Mouse (Mus musculus): ENCODE data around the gene Nxpe3. TPM values are rescaled to one million over a fixed set of nuclear protein-coding genes. Genes with fewer than 3 reads are reported as not detected.

Gene Nxpe3
- 4.6 and 4.9 TPM in 2 replicates for polyA plus RNA-seq (2012; rRNA removed)

- DNase-seq, result peak; percentile 94
- Histone ChIP-seq H3K4me3 (ENCODE audit: insufficient read depth, low read depth, low read length) (peak within 1 kb of the TSS; percentile 59), H3K27me3 (replicated peaks; ENCODE audit: control insufficient read depth, insufficient read depth, low read length) (no peaks in the 10 kb centered on the region), H3K36me3 (ENCODE audit: control insufficient read depth, insufficient read depth, low read length) (no peaks in the 10 kb centered on the region), H3K4me1 (ENCODE audit: control insufficient read depth, insufficient read depth, low read length) (peaks cover 11% of the 10 kb centered on the region; the same call in 1 of the 2 replicates), H3K27ac (ENCODE audit: insufficient read depth, low read depth, low read length) (peak within 1 kb of the TSS; percentile 17)
- WGBS, result under 1% methylated on average over 74 of the region's 74 CpGs
- TF ChIP-seq POLR2A (IDR thresholded peaks at IDR 0.05; ENCODE audit: low read depth, low read length) (no peak), CTCF (conservative IDR thresholded peaks at IDR 0.05; ENCODE audit: insufficient read depth, insufficient read length, low read depth, low read length) (no peak)
Observed at GRCm38 (mm10) chr16:55894893-55895650, at the start of gene Nxpe3. Gene Nxpe3, minus strand, starts transcription at chr16:55895285.

DNA sequence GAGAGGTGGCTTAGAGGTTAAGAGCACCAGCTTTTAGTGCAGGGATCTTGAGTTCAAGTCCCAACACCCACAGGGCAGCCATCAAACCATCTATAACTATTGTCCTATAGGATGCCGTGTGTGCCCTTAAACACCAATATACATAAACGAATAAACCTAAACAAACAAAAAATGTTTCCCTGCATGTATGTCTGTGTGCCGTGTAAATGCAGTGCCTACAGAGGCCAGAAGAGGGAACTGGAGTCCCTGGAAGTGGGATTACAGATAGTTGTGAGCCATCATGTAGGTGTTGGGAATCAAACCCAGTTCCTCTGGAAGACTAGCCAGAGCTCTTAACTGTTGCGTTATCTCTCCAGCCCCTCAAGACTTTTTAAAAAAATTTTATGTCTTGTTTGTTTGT, 45.7 kb upstream of the Nxpe3 start:
- WGBS, result 92% methylated on average over 4 of the region's 4 CpGs
- DNase-seq, result no peak

DNA sequence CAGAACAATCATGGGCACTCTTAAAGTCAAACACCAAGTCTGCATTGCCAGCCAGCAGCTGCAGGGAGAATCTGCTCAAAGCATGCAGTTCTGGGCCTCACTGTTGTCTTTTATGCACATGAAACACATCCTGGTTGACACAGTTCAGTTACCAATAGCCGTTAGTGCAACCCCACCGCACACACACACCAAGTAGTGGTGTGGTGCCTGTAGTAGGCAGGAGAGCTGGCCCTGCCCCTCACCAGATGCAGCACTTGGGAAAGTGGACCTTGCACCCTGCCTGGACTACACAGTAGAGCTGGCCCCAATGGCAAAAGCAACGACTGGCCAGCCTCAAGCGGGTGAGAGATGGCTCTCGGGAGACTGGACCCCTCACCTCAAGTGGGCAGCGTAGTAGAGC, 44.6 kb upstream of the Nxpe3 start:
- no peaks in the 10 kb centered on the region for H3K27me3 ChIP-seq (replicated peaks; ENCODE audit: control insufficient read depth, insufficient read depth, low read length)
- no peak overlapping the region for H3K27ac ChIP-seq (ENCODE audit: insufficient read depth, low read depth, low read length)
- H3K36me3 ChIP-seq (ENCODE audit: control insufficient read depth, insufficient read depth, low read length), result no peaks in the 10 kb centered on the region
- H3K4me3 ChIP-seq (ENCODE audit: insufficient read depth, low read depth, low read length), result no peak overlapping the region
- 0 out of 2 replicates have a peak, but pooled peaks cover 2% of the 10 kb centered on the region for H3K4me1 ChIP-seq (ENCODE audit: control insufficient read depth, insufficient read depth, low read length)
- DNase-seq, result peak; percentile 60
- TF ChIP-seq POLR2A (IDR thresholded peaks at IDR 0.05; ENCODE audit: low read depth, low read length) (no peak), CTCF (conservative IDR thresholded peaks at IDR 0.05; ENCODE audit: insufficient read depth, insufficient read length, low read depth, low read length) (no peak)
- WGBS, result 43% methylated on average over 6 of the region's 6 CpGs

More for the DNA sequence above, 45.7 kb upstream of the Nxpe3 start:
- no peak for TF ChIP-seq POLR2A (IDR thresholded peaks at IDR 0.05; ENCODE audit: low read depth, low read length)
- no peak for TF ChIP-seq CTCF (conservative IDR thresholded peaks at IDR 0.05; ENCODE audit: insufficient read depth, insufficient read length, low read depth, low read length)
- Histone ChIP-seq H3K36me3 (ENCODE audit: control insufficient read depth, insufficient read depth, low read length) (no peaks in the 10 kb centered on the region), H3K27me3 (replicated peaks; ENCODE audit: control insufficient read depth, insufficient read depth, low read length) (no peaks in the 10 kb centered on the region), H3K4me3 (ENCODE audit: insufficient read depth, low read depth, low read length) (no peak overlapping the region), H3K27ac (ENCODE audit: insufficient read depth, low read depth, low read length) (no peak overlapping the region), H3K4me1 (ENCODE audit: control insufficient read depth, insufficient read depth, low read length) (0 out of 2 replicates have a peak, but pooled peaks cover 2% of the 10 kb centered on the region)

DNA sequence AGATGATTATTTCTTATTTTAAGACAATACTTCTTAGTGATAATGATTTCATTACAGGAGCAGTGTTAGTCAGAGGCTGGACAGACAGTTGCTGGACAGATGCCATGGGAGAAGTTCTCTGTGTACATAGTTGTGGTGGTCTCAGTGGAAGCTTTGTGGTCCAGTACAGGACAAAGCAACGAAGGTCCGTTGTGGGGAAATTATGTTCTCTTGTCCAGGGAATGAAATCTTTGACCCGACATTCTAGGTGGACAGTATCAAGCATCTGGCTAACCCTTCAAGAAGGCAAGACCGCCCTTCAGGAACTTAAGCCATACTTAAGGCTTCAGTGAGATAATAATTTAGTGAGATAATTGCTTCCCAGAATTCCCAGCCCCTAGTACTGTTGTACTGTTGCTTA, 43.7 kb upstream of the Nxpe3 start:
- no peak overlapping the region for H3K4me3 ChIP-seq (ENCODE audit: insufficient read depth, low read depth, low read length)
- 87% methylated on average over 4 of the region's 4 CpGs for WGBS
- no peak for DNase-seq
- H3K4me1 ChIP-seq (ENCODE audit: control insufficient read depth, insufficient read depth, low read length), result 0 out of 2 replicates have a peak, but pooled peaks cover 2% of the 10 kb centered on the region
- no peaks in the 10 kb centered on the region for H3K36me3 ChIP-seq (ENCODE audit: control insufficient read depth, insufficient read depth, low read length)
- no peak overlapping the region for H3K27ac ChIP-seq (ENCODE audit: insufficient read depth, low read depth, low read length)
- no peaks in the 10 kb centered on the region for H3K27me3 ChIP-seq (replicated peaks; ENCODE audit: control insufficient read depth, insufficient read depth, low read length)
- TF ChIP-seq POLR2A (IDR thresholded peaks at IDR 0.05; ENCODE audit: low read depth, low read length) (no peak), CTCF (conservative IDR thresholded peaks at IDR 0.05; ENCODE audit: insufficient read depth, insufficient read length, low read depth, low read length) (no peak)

DNA sequence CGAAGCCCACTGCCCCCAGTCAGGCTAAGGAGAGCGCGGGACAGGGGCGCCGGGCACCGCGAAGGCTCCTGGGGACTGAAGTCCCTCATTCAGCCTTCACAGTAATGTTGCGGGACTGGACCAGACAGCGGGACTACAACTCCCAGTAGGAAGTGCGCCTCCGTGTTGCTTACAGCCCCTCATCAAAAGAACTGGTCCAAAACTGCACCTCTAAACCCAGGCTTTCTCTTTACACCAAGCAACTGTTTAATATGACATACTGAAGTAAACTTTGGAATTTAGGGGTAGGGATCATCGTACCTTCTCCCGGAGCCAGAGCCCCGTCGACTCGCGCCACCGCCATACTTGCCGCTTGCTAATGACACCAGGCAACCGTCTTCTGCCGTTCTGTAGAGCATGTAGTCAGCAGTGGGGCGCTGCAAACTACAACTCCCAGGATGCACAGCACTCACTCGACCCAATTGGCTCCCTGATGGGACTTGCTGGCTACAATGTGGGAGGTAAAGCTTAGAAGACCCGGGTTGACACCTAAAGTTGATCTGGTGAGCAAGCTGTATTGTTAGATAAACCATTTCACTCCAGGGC, 39.5 kb upstream of the Nxpe3 start, which contains the start of gene Cep97:
Cep97 (minus strand) TSS at position 403 of the 585 bp plus-strand sequence.
- Histone ChIP-seq H3K27ac (ENCODE audit: insufficient read depth, low read depth, low read length) (no peak within 1 kb of the TSS), H3K4me3 (ENCODE audit: insufficient read depth, low read depth, low read length) (peak within 1 kb of the TSS; percentile 60), H3K4me1 (ENCODE audit: control insufficient read depth, insufficient read depth, low read length) (no peaks in the 10 kb centered on the region), H3K27me3 (replicated peaks; ENCODE audit: control insufficient read depth, insufficient read depth, low read length) (no peaks in the 10 kb centered on the region), H3K36me3 (ENCODE audit: control insufficient read depth, insufficient read depth, low read length) (no peaks in the 10 kb centered on the region)
- under 1% methylated on average over 24 of the region's 24 CpGs for WGBS
- DNase-seq, result peak; percentile 97
- TF ChIP-seq POLR2A (IDR thresholded peaks at IDR 0.05; ENCODE audit: low read depth, low read length) (no peak), CTCF (conservative IDR thresholded peaks at IDR 0.05; ENCODE audit: insufficient read depth, insufficient read length, low read depth, low read length) (no peak)

GRCm38 (mm10) chr16:55933681-55934343, 38.7 kb upstream of the Nxpe3 start:
- H3K27ac ChIP-seq (ENCODE audit: insufficient read depth, low read depth, low read length), result no peak overlapping the region
- H3K36me3 ChIP-seq (ENCODE audit: control insufficient read depth, insufficient read depth, low read length), result no peaks in the 10 kb centered on the region
- no peak for TF ChIP-seq CTCF (conservative IDR thresholded peaks at IDR 0.05; ENCODE audit: insufficient read depth, insufficient read length, low read depth, low read length)
- H3K4me1 ChIP-seq (ENCODE audit: control insufficient read depth, insufficient read depth, low read length), result no peaks in the 10 kb centered on the region
- H3K4me3 ChIP-seq (ENCODE audit: insufficient read depth, low read depth, low read length), result peak overlapping the region; percentile 60
- H3K27me3 ChIP-seq (replicated peaks; ENCODE audit: control insufficient read depth, insufficient read depth, low read length), result no peaks in the 10 kb centered on the region
- WGBS, result under 1% methylated on average over 32 of the region's 32 CpGs
- peak; percentile 17 for DNase-seq

- Histone ChIP-seq H3K27me3 (replicated peaks; ENCODE audit: control insufficient read depth, insufficient read depth, low read length) (no peaks in the 10 kb centered on the region), H3K4me3 (ENCODE audit: insufficient read depth, low read depth, low read length) (no peak overlapping the region), H3K27ac (ENCODE audit: insufficient read depth, low read depth, low read length) (no peak overlapping the region), H3K4me1 (ENCODE audit: control insufficient read depth, insufficient read depth, low read length) (no peaks in the 10 kb centered on the region), H3K36me3 (ENCODE audit: control insufficient read depth, insufficient read depth, low read length) (peaks cover 2% of the 10 kb centered on the region; the same call in 1 of the 2 replicates)
- TF ChIP-seq POLR2A (IDR thresholded peaks at IDR 0.05; ENCODE audit: low read depth, low read length) (no peak), CTCF (conservative IDR thresholded peaks at IDR 0.05; ENCODE audit: insufficient read depth, insufficient read length, low read depth, low read length) (no peak)
- 88% methylated on average over 4 of the region's 4 CpGs for WGBS
- DNase-seq, result no peak
Observed at GRCm38 (mm10) chr16:55924010-55924409, 28.9 kb upstream of the Nxpe3 start.
